Mouse (Mus musculus) midbrain, embryonic 10.5 days (tissue): Measurements from ENCODE around the gene A530032D15Rik. TPM values are rescaled to one million over a fixed set of nuclear protein-coding genes. Genes with fewer than 3 reads are reported as not detected.

Experiments
- polyA plus RNA-seq: library from polyadenylated mRNA; unstranded; fragments of >200 nt; fragmentation: Nextera tagmentation; extraction: Ambion mirVana; gene quantifications from 2 replicates; pipeline ENCODE4 v1.2.1, GENCODE M21; 2016

The A530032D15Rik gene
- polyA plus RNA-seq, 1 experiment from 2014 or later, result not detected

Other genes starting within 250 kb of the A530032D15Rik start
- 2.6 and 7.6 TPM in 2 replicates for gene Slc16a14, start 174.7 kb downstream of the A530032D15Rik start, polyA plus RNA-seq
- not detected in 2 replicates for gene Gm10553, start 9.7 kb downstream of the A530032D15Rik start, polyA plus RNA-seq
- not detected in 2 replicates for gene C130026I21Rik, start 160.7 kb upstream of the A530032D15Rik start, polyA plus RNA-seq